Mouse (Mus musculus): Measurements from ENCODE around the gene Itga7. TPM values are rescaled to one million over a fixed set of nuclear protein-coding genes. Genes with fewer than 3 reads are reported as not detected.

The Itga7 gene
- polyA plus RNA-seq, 1 experiment from 2014 or later: 30.2 TPM

GRCm38 (mm10) chr10:128921883-128922821, 11.5 kb upstream of the Itga7 start:
- WGBS: 72% methylated on average over 16 of the region's 16 CpGs
- Histone ChIP-seq H3K36me3 (ENCODE audit: control insufficient read depth, insufficient read depth, low read length) (peaks cover 14% of the 10 kb centered on the region), H3K9ac (ENCODE audit: low read depth, low read length) (peak overlapping the region; percentile 79), H3K4me1 (ENCODE audit: control insufficient read depth, insufficient read depth, low read length) (peaks cover 26% of the 10 kb centered on the region), H3K27me3 (replicated peaks; ENCODE audit: control insufficient read depth, insufficient read depth, low read length) (no peaks in the 10 kb centered on the region), H3K4me3 (ENCODE audit: low read depth, low read length) (peak overlapping the region; percentile 77), H3K4me2 (ENCODE audit: low read depth, low read length) (peak overlapping the region; percentile 73), H3K9me3 (ENCODE audit: control insufficient read depth, low read length) (no peaks in the 10 kb centered on the region), H3K27ac (replicated peaks; ENCODE audit: low read depth, low read length) (peak overlapping the region; percentile 89)
- DNase-seq (ENCODE audit: low spot score) (peak; percentile 76), ATAC-seq (ENCODE audit: low read depth) (no peak)

GRCm38 (mm10) chr10:128922822-128923012, 10.9 kb upstream of the Itga7 start, which contains the start of gene Rdh5:
Gene Rdh5, minus strand, starts transcription at chr10:128922888.
- Histone ChIP-seq H3K9me3 (ENCODE audit: control insufficient read depth, low read length) (no peaks in the 10 kb centered on the region), H3K4me1 (ENCODE audit: control insufficient read depth, insufficient read depth, low read length) (peaks cover 26% of the 10 kb centered on the region), H3K27ac (replicated peaks; ENCODE audit: low read depth, low read length) (peak within 1 kb of the TSS; percentile 89), H3K27me3 (replicated peaks; ENCODE audit: control insufficient read depth, insufficient read depth, low read length) (no peaks in the 10 kb centered on the region), H3K9ac (ENCODE audit: low read depth, low read length) (peak within 1 kb of the TSS; percentile 79), H3K4me3 (ENCODE audit: low read depth, low read length) (peak within 1 kb of the TSS; percentile 77), H3K36me3 (ENCODE audit: control insufficient read depth, insufficient read depth, low read length) (peaks cover 9% of the 10 kb centered on the region; the same call in 1 of the 2 replicates), H3K4me2 (ENCODE audit: low read depth, low read length) (peak within 1 kb of the TSS; percentile 73)
- WGBS: 13% methylated on average over 1 of the region's 1 CpGs
- DNase-seq (ENCODE audit: low spot score) (no peak), ATAC-seq (ENCODE audit: low read depth) (no peak)

GRCm38 (mm10) chr10:128923013-128923691, 10.5 kb upstream of the Itga7 start:
- Histone ChIP-seq H3K27ac (replicated peaks; ENCODE audit: low read depth, low read length) (peak overlapping the region; percentile 89), H3K4me3 (ENCODE audit: low read depth, low read length) (peak overlapping the region; percentile 77), H3K4me1 (ENCODE audit: control insufficient read depth, insufficient read depth, low read length) (peaks cover 26% of the 10 kb centered on the region), H3K9ac (ENCODE audit: low read depth, low read length) (peak overlapping the region; percentile 79), H3K36me3 (ENCODE audit: control insufficient read depth, insufficient read depth, low read length) (peaks cover 4% of the 10 kb centered on the region; the same call in 1 of the 2 replicates), H3K4me2 (ENCODE audit: low read depth, low read length) (peak overlapping the region; percentile 73), H3K9me3 (ENCODE audit: control insufficient read depth, low read length) (no peaks in the 10 kb centered on the region), H3K27me3 (replicated peaks; ENCODE audit: control insufficient read depth, insufficient read depth, low read length) (0 out of 2 replicates have a peak, but pooled peaks cover 3% of the 10 kb centered on the region)
- peak; percentile 94 for ATAC-seq (ENCODE audit: low read depth)
- WGBS: under 1% methylated on average over 31 of the region's 42 CpGs
- DNase-seq (ENCODE audit: low spot score): peak; percentile 96

- Histone ChIP-seq H3K9ac (ENCODE audit: low read depth, low read length) (peak within 1 kb of the TSS; percentile 79), H3K27me3 (replicated peaks; ENCODE audit: control insufficient read depth, insufficient read depth, low read length) (0 out of 2 replicates have a peak, but pooled peaks cover 3% of the 10 kb centered on the region), H3K9me3 (ENCODE audit: control insufficient read depth, low read length) (no peaks in the 10 kb centered on the region), H3K4me2 (ENCODE audit: low read depth, low read length) (peak within 1 kb of the TSS; percentile 73), H3K27ac (replicated peaks; ENCODE audit: low read depth, low read length) (peak within 1 kb of the TSS; percentile 89), H3K36me3 (ENCODE audit: control insufficient read depth, insufficient read depth, low read length) (no peaks in the 10 kb centered on the region), H3K4me3 (ENCODE audit: low read depth, low read length) (peak within 1 kb of the TSS; percentile 77), H3K4me1 (ENCODE audit: control insufficient read depth, insufficient read depth, low read length) (peaks cover 26% of the 10 kb centered on the region)
- ATAC-seq (ENCODE audit: low read depth): no peak
- WGBS: 61% methylated on average over 9 of the region's 9 CpGs
- no peak for DNase-seq (ENCODE audit: low spot score)
These were observed 9.7 kb upstream of the Itga7 start, which contains the start of gene Bloc1s1 for GRCm38 (mm10) chr10:128923935-128924334. Gene Bloc1s1, minus strand, starts transcription at chr10:128924035.

- ATAC-seq (ENCODE audit: low read depth): no peak
- DNase-seq (ENCODE audit: low spot score): no peak
- H3K27ac ChIP-seq (replicated peaks; ENCODE audit: low read depth, low read length): no peak overlapping the region
- H3K36me3 ChIP-seq (ENCODE audit: control insufficient read depth, insufficient read depth, low read length): no peaks in the 10 kb centered on the region
- peaks cover 17% of the 10 kb centered on the region for H3K27me3 ChIP-seq (replicated peaks; ENCODE audit: control insufficient read depth, insufficient read depth, low read length)
- no peak overlapping the region for H3K9ac ChIP-seq (ENCODE audit: low read depth, low read length)
- WGBS: 35% methylated on average over 4 of the region's 4 CpGs
- H3K4me1 ChIP-seq (ENCODE audit: control insufficient read depth, insufficient read depth, low read length): peaks cover 4% of the 10 kb centered on the region; the same call in 1 of the 2 replicates
- H3K9me3 ChIP-seq (ENCODE audit: control insufficient read depth, low read length): no peaks in the 10 kb centered on the region
- no peak overlapping the region for H3K4me2 ChIP-seq (ENCODE audit: low read depth, low read length)
- no peak overlapping the region for H3K4me3 ChIP-seq (ENCODE audit: low read depth, low read length)
These were observed 5.3 kb upstream of the Itga7 start for GRCm38 (mm10) chr10:128928356-128928755.

- Histone ChIP-seq H3K27ac (replicated peaks; ENCODE audit: low read depth, low read length) (no peak overlapping the region), H3K4me2 (ENCODE audit: low read depth, low read length) (no peak overlapping the region), H3K9me3 (ENCODE audit: control insufficient read depth, low read length) (no peaks in the 10 kb centered on the region), H3K36me3 (ENCODE audit: control insufficient read depth, insufficient read depth, low read length) (no peaks in the 10 kb centered on the region), H3K27me3 (replicated peaks; ENCODE audit: control insufficient read depth, insufficient read depth, low read length) (peaks cover 31% of the 10 kb centered on the region), H3K4me3 (ENCODE audit: low read depth, low read length) (no peak overlapping the region), H3K9ac (ENCODE audit: low read depth, low read length) (no peak overlapping the region), H3K4me1 (ENCODE audit: control insufficient read depth, insufficient read depth, low read length) (peaks cover 3% of the 10 kb centered on the region; the same call in 1 of the 2 replicates)
- 61% methylated on average over 7 of the region's 7 CpGs for WGBS
- no peak for ATAC-seq (ENCODE audit: low read depth)
- DNase-seq (ENCODE audit: low spot score): no peak
These were observed 3.8 kb upstream of the Itga7 start for GRCm38 (mm10) chr10:128929638-128930378.

GRCm38 (mm10) chr10:128931441-128931840, 2.2 kb upstream of the Itga7 start:
- Histone ChIP-seq H3K27me3 (replicated peaks; ENCODE audit: control insufficient read depth, insufficient read depth, low read length) (peaks cover 37% of the 10 kb centered on the region), H3K9ac (ENCODE audit: low read depth, low read length) (no peak overlapping the region), H3K4me2 (ENCODE audit: low read depth, low read length) (no peak overlapping the region), H3K27ac (replicated peaks; ENCODE audit: low read depth, low read length) (no peak overlapping the region), H3K9me3 (ENCODE audit: control insufficient read depth, low read length) (no peaks in the 10 kb centered on the region), H3K4me1 (ENCODE audit: control insufficient read depth, insufficient read depth, low read length) (peaks cover 3% of the 10 kb centered on the region; the same call in 1 of the 2 replicates), H3K4me3 (ENCODE audit: low read depth, low read length) (no peak overlapping the region), H3K36me3 (ENCODE audit: control insufficient read depth, insufficient read depth, low read length) (no peaks in the 10 kb centered on the region)
- ATAC-seq (ENCODE audit: low read depth): no peak
- no peak for DNase-seq (ENCODE audit: low spot score)
- WGBS: 66% methylated on average over 2 of the region's 2 CpGs

Measured in embryonic facial prominence, embryonic 14.5 days (tissue).